Mouse (Mus musculus) E14TG2a.4 (cell line): ENCODE results near the gene Timm50.

Experiments used
- H3K27me3 ChIP-seq: 2 replicates; pipeline ENCODE4 v1.6.1; 2014; ENCODE audit warnings: low read length, control low read depth; ENCODE audit not compliant: insufficient read depth
- H3K36me3 ChIP-seq: 2 replicates; pipeline ENCODE4 v1.6.1; 2014; ENCODE audit warnings: low read length, control low read depth; ENCODE audit not compliant: insufficient read depth
- H3K4me1 ChIP-seq: replicated peaks from 2 replicates; pipeline ENCODE4 v1.6.1; 2014; ENCODE audit warnings: low read depth, low read length, control low read depth
- H3K4me3 ChIP-seq: replicated peaks from 2 replicates; pipeline ENCODE4 v1.5.1; 2014; ENCODE audit warnings: mild to moderate bottlenecking, low read length
- H3K9me3 ChIP-seq: 2 replicates; pipeline ENCODE4 v1.6.1; 2014; ENCODE audit warnings: low read length, control low read depth
- CTCF ChIP-seq: conservative IDR thresholded peaks from 2 replicates; pipeline ENCODE4 v1.5.1; 2014; ENCODE audit warnings: low read length
- NANOG ChIP-seq: IDR thresholded peaks from 2 replicates; pipeline ENCODE4 v1.6.1; 2014; ENCODE audit warnings: borderline replicate concordance, low read length, mixed read lengths
- POU5F1 ChIP-seq: IDR thresholded peaks from 2 replicates; pipeline ENCODE4 v1.6.1; 2014; ENCODE audit warnings: low read length, borderline replicate concordance

The Timm50 gene

GRCm38 (mm10) chr7:28354113-28354581 lies 42.3 kb upstream of the Timm50 start:
- no peaks in the 10 kb centered on the region for H3K9me3 ChIP-seq
- H3K36me3 ChIP-seq, result peaks cover 53% of the 10 kb centered on the region
- H3K27me3 ChIP-seq, result 0 out of 2 replicates have a peak, but pooled peaks cover 4% of the 10 kb centered on the region
- TF ChIP-seq POU5F1, result no peak
- no peak for TF ChIP-seq NANOG
- no peak for TF ChIP-seq CTCF
- H3K4me1 ChIP-seq, result peaks cover 77% of the 10 kb centered on the region
- no peak overlapping the region for H3K4me3 ChIP-seq

GRCm38 (mm10) chr7:28353267-28353666 lies 41.4 kb upstream of the Timm50 start:
- no peak for TF ChIP-seq NANOG
- no peak for TF ChIP-seq POU5F1
- no peak for TF ChIP-seq CTCF
- Histone ChIP-seq H3K4me1 (peaks cover 80% of the 10 kb centered on the region), H3K36me3 (peaks cover 50% of the 10 kb centered on the region), H3K27me3 (no peaks in the 10 kb centered on the region), H3K9me3 (no peaks in the 10 kb centered on the region), H3K4me3 (peak overlapping the region; percentile 99)

- TF ChIP-seq CTCF, result no peak
- TF ChIP-seq POU5F1, result no peak
- H3K9me3 ChIP-seq, result no peaks in the 10 kb centered on the region
- H3K36me3 ChIP-seq, result peaks cover 50% of the 10 kb centered on the region
- peaks cover 64% of the 10 kb centered on the region for H3K4me1 ChIP-seq
- H3K27me3 ChIP-seq, result no peaks in the 10 kb centered on the region
- peak overlapping the region; percentile 99 for H3K4me3 ChIP-seq
These were observed 39.9 kb upstream of the Timm50 start for GRCm38 (mm10) chr7:28351676-28352191.

- H3K36me3 ChIP-seq, result peaks cover 43% of the 10 kb centered on the region
- H3K4me1 ChIP-seq, result peaks cover 54% of the 10 kb centered on the region
- H3K9me3 ChIP-seq, result no peaks in the 10 kb centered on the region
- peak within 1 kb of the TSS; percentile 99 for H3K4me3 ChIP-seq
- no peaks in the 10 kb centered on the region for H3K27me3 ChIP-seq
- TF ChIP-seq POU5F1, result no peak
- no peak for TF ChIP-seq CTCF
- no peak for TF ChIP-seq NANOG
These were observed 38.4 kb upstream of the Timm50 start, which contains the start of gene Rps16 for GRCm38 (mm10) chr7:28350155-28350883. Gene Rps16 (plus strand): TSS chr7:28350652.

GRCm38 (mm10) chr7:28348601-28349000 lies 36.7 kb upstream of the Timm50 start:
- Histone ChIP-seq H3K36me3 (peaks cover 26% of the 10 kb centered on the region), H3K27me3 (no peaks in the 10 kb centered on the region), H3K9me3 (no peaks in the 10 kb centered on the region), H3K4me3 (no peak overlapping the region), H3K4me1 (peaks cover 46% of the 10 kb centered on the region)
- TF ChIP-seq CTCF, result no peak
- TF ChIP-seq POU5F1, result no peak
- TF ChIP-seq NANOG, result no peak

GRCm38 (mm10) chr7:28347746-28348145 lies 35.9 kb upstream of the Timm50 start:
- no peak overlapping the region for H3K4me3 ChIP-seq
- H3K4me1 ChIP-seq, result peaks cover 45% of the 10 kb centered on the region
- no peaks in the 10 kb centered on the region for H3K9me3 ChIP-seq
- H3K36me3 ChIP-seq, result peaks cover 17% of the 10 kb centered on the region
- no peaks in the 10 kb centered on the region for H3K27me3 ChIP-seq
- TF ChIP-seq POU5F1 (no peak), CTCF (no peak), NANOG (no peak)

- TF ChIP-seq NANOG (no peak), CTCF (peak; percentile 94)
- H3K4me1 ChIP-seq, result peaks cover 56% of the 10 kb centered on the region
- H3K4me3 ChIP-seq, result no peak overlapping the region
- H3K27me3 ChIP-seq, result no peaks in the 10 kb centered on the region
- no peaks in the 10 kb centered on the region for H3K9me3 ChIP-seq
- H3K36me3 ChIP-seq, result no peaks in the 10 kb centered on the region
These were observed 32.8 kb upstream of the Timm50 start for GRCm38 (mm10) chr7:28344637-28345036.

GRCm38 (mm10) chr7:28341381-28341780 lies 29.5 kb upstream of the Timm50 start:
- H3K27me3 ChIP-seq, result no peaks in the 10 kb centered on the region
- no peak for TF ChIP-seq NANOG
- TF ChIP-seq POU5F1, result no peak
- no peak for TF ChIP-seq CTCF
- H3K4me1 ChIP-seq, result peaks cover 64% of the 10 kb centered on the region
- no peak overlapping the region for H3K4me3 ChIP-seq
- no peaks in the 10 kb centered on the region for H3K9me3 ChIP-seq
- H3K36me3 ChIP-seq, result peaks cover 7% of the 10 kb centered on the region

GRCm38 (mm10) chr7:28339213-28339917 lies 27.5 kb upstream of the Timm50 start:
- Histone ChIP-seq H3K9me3 (no peaks in the 10 kb centered on the region), H3K27me3 (no peaks in the 10 kb centered on the region), H3K36me3 (peaks cover 26% of the 10 kb centered on the region), H3K4me3 (peak overlapping the region; percentile 93), H3K4me1 (peaks cover 81% of the 10 kb centered on the region)
- TF ChIP-seq POU5F1 (no peak), CTCF (no peak), NANOG (no peak)
